Mouse (Mus musculus) MEL (cell line): ENCODE data around the gene Gpc3.

Experiments used
- CHD1 ChIP-seq: IDR thresholded peaks from 2 replicates; pipeline ENCODE4 v1.6.1; 2012; ENCODE audit warnings: low read depth, mild to moderate bottlenecking, inconsistent platforms, low read length, improper control_type of control experiment
- CTCF ChIP-seq, 3 experiments: IDR thresholded peaks in 2 of 3; conservative IDR thresholded peaks in 1 of 3; 2 replicates each; pipeline ENCODE4 v1.5.1; 2011 to 2012; ENCODE audit warnings: low read length in 3 of 3, low read depth in 2 of 3, mild to moderate bottlenecking in 2 of 3, improper control_type of control experiment in 1 of 3, inconsistent platforms in 1 of 3, mixed read lengths in 1 of 3, moderate library complexity in 1 of 3; ENCODE audit not compliant: control insufficient read depth in 1 of 3, insufficient read depth in 1 of 3, poor library complexity in 1 of 3, severe bottlenecking in 1 of 3
- E2F4 ChIP-seq: IDR thresholded peaks from 2 replicates; pipeline ENCODE4 v1.6.1; 2011; ENCODE audit warnings: low read depth, low read length, improper control_type of control experiment, borderline replicate concordance
- EP300 ChIP-seq, 2 experiments: IDR thresholded peaks; 2 replicates each; pipeline ENCODE4 v1.6.1; 2011; ENCODE audit warnings: improper control_type of control experiment in 2 of 2, low read length in 2 of 2, low read depth in 1 of 2, mild to moderate bottlenecking in 1 of 2
- GABPA ChIP-seq: IDR thresholded peaks from 2 replicates; pipeline ENCODE4 v1.6.1; 2012; ENCODE audit warnings: low read depth, mild to moderate bottlenecking, inconsistent platforms, low read length, improper control_type of control experiment, moderate library complexity
- GATA1 ChIP-seq: IDR thresholded peaks from 2 replicates; pipeline ENCODE4 v1.6.1; 2011; ENCODE audit warnings: low read depth, low read length, improper control_type of control experiment
- JUND ChIP-seq: IDR thresholded peaks from 2 replicates; pipeline ENCODE4 v1.6.1; 2011; ENCODE audit warnings: low read depth, mild to moderate bottlenecking, improper control_type of control experiment, low read length
- MAZ ChIP-seq: IDR thresholded peaks from 2 replicates; pipeline ENCODE4 v1.6.1; 2012; ENCODE audit warnings: low read depth, mild to moderate bottlenecking, inconsistent platforms, low read length, improper control_type of control experiment
- POLR2A ChIP-seq, 2 experiments: IDR thresholded peaks; 2 replicates each; pipeline ENCODE4 v1.6.1; 2011 to 2012; ENCODE audit warnings: low read length in 2 of 2, mild to moderate bottlenecking in 2 of 2, control low read depth in 1 of 2, improper control_type of control experiment in 1 of 2, low read depth in 1 of 2, moderate library complexity in 1 of 2; ENCODE audit not compliant: control insufficient read depth in 1 of 2, insufficient read depth in 1 of 2, poor library complexity in 1 of 2
- RAD21 ChIP-seq: IDR thresholded peaks from 2 replicates; pipeline ENCODE4 v1.6.1; 2011; ENCODE audit warnings: mild to moderate bottlenecking, low read depth, low read length, improper control_type of control experiment
- TAL1 ChIP-seq: IDR thresholded peaks from 2 replicates; pipeline ENCODE4 v1.6.1; 2012; ENCODE audit warnings: mild to moderate bottlenecking, inconsistent platforms, low read length, moderate library complexity, mixed read lengths
- TBP ChIP-seq: IDR thresholded peaks from 2 replicates; pipeline ENCODE4 v1.8.0; 2011; ENCODE audit warnings: low read depth, low read length, improper control_type of control experiment

DNA sequence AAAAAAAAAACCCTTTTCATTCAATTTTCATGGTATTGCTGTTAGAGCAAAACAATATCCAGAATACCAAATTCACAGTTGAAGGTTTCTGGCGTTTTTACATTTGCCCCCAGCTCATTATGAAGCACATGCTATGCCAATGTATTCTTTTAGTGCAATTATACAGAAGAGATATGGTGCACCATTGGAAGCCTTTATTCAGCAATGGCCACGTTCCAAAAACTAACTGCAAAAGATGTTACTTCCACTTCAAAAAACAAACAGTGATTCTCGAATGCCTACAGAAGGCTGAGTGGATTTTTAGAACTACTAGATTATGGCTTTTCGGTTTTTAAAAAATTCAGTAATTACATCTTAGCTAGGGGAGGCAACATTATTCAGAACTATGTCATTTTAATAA is 124.3 kb downstream of the Gpc3 start:
- TF ChIP-seq POLR2A (IDR thresholded peaks at IDR 0.05; ENCODE audit: control insufficient read depth in 1 of 2, insufficient read depth in 1 of 2, low read depth in 1 of 2, low read length in 2 of 2, poor library complexity in 1 of 2) (no peak), CTCF (IDR thresholded peaks at IDR 0.05 in 2 of 3, conservative IDR thresholded peaks at IDR 0.05 in 1 of 3; ENCODE audit: control insufficient read depth in 1 of 3, insufficient read depth in 1 of 3, low read depth in 2 of 3, low read length in 3 of 3, poor library complexity in 1 of 3, severe bottlenecking in 1 of 3) (no peak), GATA1 (no peak), TAL1 (no peak), E2F4 (no peak), JUND (no peak), EP300 (IDR thresholded peaks at IDR 0.05; ENCODE audit: low read depth in 1 of 2, low read length in 2 of 2) (no peak), CHD1 (no peak), TBP (no peak), GABPA (no peak), MAZ (no peak), RAD21 (no peak)
